Mouse (Mus musculus): Measurements from ENCODE around the gene Coq9.

DNA sequence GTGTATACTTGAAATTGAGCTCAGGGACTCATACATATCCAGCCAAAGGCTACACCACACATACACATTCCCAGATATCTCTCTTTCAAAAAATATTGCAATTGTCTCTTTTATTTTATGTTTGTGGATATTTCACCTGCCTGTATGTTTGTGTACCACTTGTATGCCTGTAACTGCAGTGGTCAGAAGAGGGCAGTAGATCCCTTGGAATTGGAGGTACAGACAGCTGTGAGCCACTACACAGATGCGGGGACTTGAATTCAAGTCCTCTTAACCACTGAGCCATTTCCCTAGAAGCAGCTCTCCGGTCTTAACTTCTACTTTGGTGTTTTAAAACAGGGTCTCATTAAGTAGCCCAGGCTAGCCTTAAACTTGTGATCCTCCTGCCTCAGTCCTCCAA, 43.3 kb upstream of the Coq9 start:
- TF ChIP-seq CTCF (conservative IDR thresholded peaks at IDR 0.05; ENCODE audit: low read length): no peak
- TF ChIP-seq NANOG (IDR thresholded peaks at IDR 0.05; ENCODE audit: borderline replicate concordance, low read length): no peak
- no peak for TF ChIP-seq POU5F1 (IDR thresholded peaks at IDR 0.05; ENCODE audit: borderline replicate concordance, low read length)
